Mouse (Mus musculus): ENCODE results near the gene Pla2g1b. TPM values are rescaled to one million over a fixed set of nuclear protein-coding genes. Genes with fewer than 3 reads are reported as not detected.
A peak's percentile ranks its signal among the peaks of the same experiment; 100 is the strongest.

Pla2g1b gene
- polyA plus RNA-seq, 1 experiment from 2014 or later: 0.46 TPM

DNA sequence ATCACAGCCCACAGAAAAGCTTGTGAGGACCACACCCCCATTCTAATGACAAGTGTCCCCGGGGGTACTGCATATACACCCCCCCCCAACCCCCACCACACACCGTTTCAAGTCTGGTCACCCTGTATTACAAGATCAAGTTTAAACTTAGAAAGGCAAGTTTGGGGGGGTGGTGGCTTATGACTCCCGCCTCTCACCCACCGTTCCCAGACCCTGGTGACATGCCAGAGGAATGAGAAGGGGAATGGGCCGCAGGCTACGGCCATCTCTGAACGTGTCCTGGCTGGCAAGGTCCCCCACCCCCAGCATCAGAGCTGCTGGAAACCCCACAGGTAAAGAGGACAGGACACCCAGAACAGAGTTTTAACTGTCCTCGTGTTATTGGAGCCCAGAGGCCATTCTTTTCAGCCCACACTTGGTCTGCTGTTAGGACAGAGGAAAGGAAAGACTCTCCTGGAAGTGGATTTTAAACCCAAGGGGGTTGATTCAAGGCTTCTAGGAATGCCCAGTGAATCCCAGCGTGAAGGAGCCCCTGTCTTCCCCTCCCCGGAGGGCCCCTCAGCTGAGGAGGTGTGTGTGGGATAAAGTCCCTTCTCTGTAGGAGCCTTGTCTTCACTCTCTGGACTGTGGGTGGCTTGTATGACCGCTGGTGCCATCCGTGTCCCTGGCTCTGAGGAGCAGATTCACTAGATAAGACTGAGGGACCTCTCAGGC lies 41.4 kb downstream of the Pla2g1b start:
- WGBS: 18% methylated on average over 12 of the region's 12 CpGs
- Histone ChIP-seq H3K36me3 (ENCODE audit: control insufficient read depth, insufficient read depth, low read length) (no peaks in the 10 kb centered on the region), H3K4me3 (ENCODE audit: low read length) (peak overlapping the region; percentile 95), H3K4me1 (ENCODE audit: control insufficient read depth, insufficient read depth, low read length) (peaks cover 34% of the 10 kb centered on the region), H3K4me2 (replicated peaks; ENCODE audit: low read depth, low read length) (peak overlapping the region; percentile 61), H3K9ac (ENCODE audit: low read depth, low read length) (peak overlapping the region; percentile 95), H3K9me3 (ENCODE audit: control insufficient read depth, low read length) (no peaks in the 10 kb centered on the region), H3K27me3 (ENCODE audit: control insufficient read depth, insufficient read depth, low read length) (no peaks in the 10 kb centered on the region), H3K27ac (ENCODE audit: low read depth, low read length) (peak overlapping the region; percentile 80; the same call in 1 of the 2 replicates)
- no peak for ATAC-seq (ENCODE audit: low FRiP score, low TSS enrichment)

DNA sequence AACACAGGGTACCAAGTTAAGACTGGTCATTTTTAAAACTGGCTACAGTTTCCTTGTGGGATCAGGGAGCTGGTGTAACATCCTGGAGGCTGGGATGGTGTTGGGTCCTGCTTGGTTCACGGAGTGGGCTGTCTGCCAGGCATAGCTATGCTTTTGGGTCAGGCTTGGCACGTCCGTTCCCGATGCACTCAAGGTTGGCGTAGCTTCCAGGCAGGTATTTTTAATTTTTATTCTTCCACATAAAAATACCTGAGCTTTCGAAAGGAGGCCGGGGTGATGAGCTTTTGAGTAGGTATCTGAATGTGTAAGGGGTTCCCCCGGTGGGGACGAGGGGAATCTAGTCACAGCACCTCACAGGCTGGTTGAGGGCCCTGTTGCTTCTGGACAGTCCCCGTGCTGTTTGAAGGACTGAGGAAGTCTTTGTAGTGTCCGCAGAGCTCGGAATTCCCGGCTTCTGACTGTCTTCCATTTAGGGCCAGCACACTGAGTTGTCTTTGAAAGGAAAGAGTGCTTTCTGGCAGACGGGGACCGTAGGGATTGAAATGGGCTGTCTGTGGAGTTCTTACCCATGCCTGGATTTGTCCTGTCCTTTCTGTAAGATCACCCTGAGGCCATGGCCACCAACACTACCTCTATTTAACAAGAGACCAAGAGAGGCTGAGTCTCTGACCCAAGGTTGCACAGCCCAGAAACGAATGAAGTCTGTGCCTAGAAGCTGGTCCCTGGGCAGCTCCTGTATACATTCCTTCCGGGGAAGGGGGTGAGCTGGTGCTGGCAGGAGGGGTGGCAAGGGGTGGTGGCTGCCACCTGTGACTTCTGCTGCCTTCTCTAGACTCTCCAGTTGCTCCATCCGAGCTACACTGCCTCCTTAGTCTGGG lies 42.2 kb downstream of the Pla2g1b start:
- no peaks in the 10 kb centered on the region for H3K36me3 ChIP-seq (ENCODE audit: control insufficient read depth, insufficient read depth, low read length)
- peak overlapping the region; percentile 95 for H3K4me3 ChIP-seq (ENCODE audit: low read length)
- peak overlapping the region; percentile 95; the same call in 1 of the 2 replicates for H3K9ac ChIP-seq (ENCODE audit: low read depth, low read length)
- H3K27me3 ChIP-seq (ENCODE audit: control insufficient read depth, insufficient read depth, low read length): no peaks in the 10 kb centered on the region
- H3K4me2 ChIP-seq (replicated peaks; ENCODE audit: low read depth, low read length): peak overlapping the region; percentile 61
- no peaks in the 10 kb centered on the region for H3K9me3 ChIP-seq (ENCODE audit: control insufficient read depth, low read length)
- 38% methylated on average over 18 of the region's 18 CpGs for WGBS
- peaks cover 34% of the 10 kb centered on the region for H3K4me1 ChIP-seq (ENCODE audit: control insufficient read depth, insufficient read depth, low read length)
- no peak for ATAC-seq (ENCODE audit: low FRiP score, low TSS enrichment)
- H3K27ac ChIP-seq (ENCODE audit: low read depth, low read length): peak overlapping the region; percentile 80

DNA sequence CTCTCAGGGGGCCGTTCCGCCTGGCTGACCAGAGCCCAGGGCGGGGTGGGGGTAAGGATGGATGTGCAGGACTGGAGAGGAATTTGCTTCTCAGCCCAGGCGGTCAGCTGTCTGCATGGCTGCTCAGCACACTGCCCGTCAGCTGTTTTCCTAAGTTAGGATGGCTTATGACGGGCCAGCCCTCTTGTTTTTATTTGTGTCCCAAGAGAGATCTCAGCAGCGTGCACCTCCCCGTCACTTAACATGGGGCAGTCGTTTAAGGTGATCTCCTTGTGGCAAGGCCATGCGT lies 42.7 kb downstream of the Pla2g1b start:
- Histone ChIP-seq H3K4me1 (ENCODE audit: control insufficient read depth, insufficient read depth, low read length) (peaks cover 37% of the 10 kb centered on the region), H3K27ac (ENCODE audit: low read depth, low read length) (peak overlapping the region; percentile 80; the same call in 1 of the 2 replicates), H3K27me3 (ENCODE audit: control insufficient read depth, insufficient read depth, low read length) (no peaks in the 10 kb centered on the region), H3K36me3 (ENCODE audit: control insufficient read depth, insufficient read depth, low read length) (no peaks in the 10 kb centered on the region), H3K9me3 (ENCODE audit: control insufficient read depth, low read length) (no peaks in the 10 kb centered on the region), H3K9ac (ENCODE audit: low read depth, low read length) (peak overlapping the region; percentile 95; the same call in 1 of the 2 replicates), H3K4me3 (ENCODE audit: low read length) (peak overlapping the region; percentile 95), H3K4me2 (replicated peaks; ENCODE audit: low read depth, low read length) (peak overlapping the region; percentile 61)
- 4% methylated on average over 10 of the region's 10 CpGs for WGBS
- peak; percentile 89 for ATAC-seq (ENCODE audit: low FRiP score, low TSS enrichment)

DNA sequence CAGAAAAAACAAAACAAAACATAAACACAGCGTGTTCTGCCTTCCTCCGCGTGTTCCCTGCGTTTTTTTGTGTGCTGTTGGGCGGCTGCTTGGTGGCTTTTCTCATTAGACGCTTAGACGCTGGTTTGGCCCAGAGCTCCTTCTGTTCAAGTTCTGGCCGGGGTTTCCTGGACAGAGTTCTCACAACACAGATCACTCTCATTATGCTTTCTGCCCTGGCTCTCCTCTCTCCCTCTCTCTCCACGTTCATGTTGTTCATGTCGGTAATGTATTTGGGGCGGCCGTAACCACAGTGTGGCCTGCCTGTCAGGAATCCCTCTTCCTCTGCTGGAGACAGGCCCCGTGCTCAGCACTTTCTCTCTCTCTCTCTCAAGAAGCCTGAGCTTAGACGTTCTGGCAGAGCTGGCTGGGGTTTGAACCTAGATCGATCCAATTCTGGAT lies 43.3 kb downstream of the Pla2g1b start:
- no peaks in the 10 kb centered on the region for H3K27me3 ChIP-seq (ENCODE audit: control insufficient read depth, insufficient read depth, low read length)
- peak overlapping the region; percentile 80 for H3K27ac ChIP-seq (ENCODE audit: low read depth, low read length)
- ATAC-seq (ENCODE audit: low FRiP score, low TSS enrichment): no peak
- no peaks in the 10 kb centered on the region for H3K36me3 ChIP-seq (ENCODE audit: control insufficient read depth, insufficient read depth, low read length)
- H3K4me3 ChIP-seq (ENCODE audit: low read length): peak overlapping the region; percentile 95; the same call in 1 of the 2 replicates
- H3K9me3 ChIP-seq (ENCODE audit: control insufficient read depth, low read length): no peaks in the 10 kb centered on the region
- 13% methylated on average over 15 of the region's 15 CpGs for WGBS
- peak overlapping the region; percentile 61 for H3K4me2 ChIP-seq (replicated peaks; ENCODE audit: low read depth, low read length)
- H3K9ac ChIP-seq (ENCODE audit: low read depth, low read length): peak overlapping the region; percentile 44; the same call in 1 of the 2 replicates
- H3K4me1 ChIP-seq (ENCODE audit: control insufficient read depth, insufficient read depth, low read length): peaks cover 40% of the 10 kb centered on the region

- peak overlapping the region; percentile 80; the same call in 1 of the 2 replicates for H3K27ac ChIP-seq (ENCODE audit: low read depth, low read length)
- H3K9me3 ChIP-seq (ENCODE audit: control insufficient read depth, low read length): no peaks in the 10 kb centered on the region
- H3K4me3 ChIP-seq (ENCODE audit: low read length): peak overlapping the region; percentile 95; the same call in 1 of the 2 replicates
- no peak for ATAC-seq (ENCODE audit: low FRiP score, low TSS enrichment)
- H3K36me3 ChIP-seq (ENCODE audit: control insufficient read depth, insufficient read depth, low read length): no peaks in the 10 kb centered on the region
- H3K4me2 ChIP-seq (replicated peaks; ENCODE audit: low read depth, low read length): peak overlapping the region; percentile 61
- peak overlapping the region; percentile 44; the same call in 1 of the 2 replicates for H3K9ac ChIP-seq (ENCODE audit: low read depth, low read length)
- peaks cover 47% of the 10 kb centered on the region for H3K4me1 ChIP-seq (ENCODE audit: control insufficient read depth, insufficient read depth, low read length)
- WGBS: 72% methylated on average over 15 of the region's 15 CpGs
- no peaks in the 10 kb centered on the region for H3K27me3 ChIP-seq (ENCODE audit: control insufficient read depth, insufficient read depth, low read length)
These were observed 44.0 kb downstream of the Pla2g1b start for GRCm38 (mm10) chr5:115509790-115510689.

GRCm38 (mm10) chr5:115512375-115512774 lies 46.3 kb downstream of the Pla2g1b start:
- Histone ChIP-seq H3K27me3 (ENCODE audit: control insufficient read depth, insufficient read depth, low read length) (no peaks in the 10 kb centered on the region), H3K4me2 (replicated peaks; ENCODE audit: low read depth, low read length) (no peak overlapping the region), H3K9me3 (ENCODE audit: control insufficient read depth, low read length) (no peaks in the 10 kb centered on the region), H3K9ac (ENCODE audit: low read depth, low read length) (no peak overlapping the region), H3K4me1 (ENCODE audit: control insufficient read depth, insufficient read depth, low read length) (peaks cover 48% of the 10 kb centered on the region), H3K36me3 (ENCODE audit: control insufficient read depth, insufficient read depth, low read length) (no peaks in the 10 kb centered on the region), H3K27ac (ENCODE audit: low read depth, low read length) (no peak overlapping the region), H3K4me3 (ENCODE audit: low read length) (no peak overlapping the region)
- WGBS: 95% methylated on average over 7 of the region's 7 CpGs
- ATAC-seq (ENCODE audit: low FRiP score, low TSS enrichment): no peak

DNA sequence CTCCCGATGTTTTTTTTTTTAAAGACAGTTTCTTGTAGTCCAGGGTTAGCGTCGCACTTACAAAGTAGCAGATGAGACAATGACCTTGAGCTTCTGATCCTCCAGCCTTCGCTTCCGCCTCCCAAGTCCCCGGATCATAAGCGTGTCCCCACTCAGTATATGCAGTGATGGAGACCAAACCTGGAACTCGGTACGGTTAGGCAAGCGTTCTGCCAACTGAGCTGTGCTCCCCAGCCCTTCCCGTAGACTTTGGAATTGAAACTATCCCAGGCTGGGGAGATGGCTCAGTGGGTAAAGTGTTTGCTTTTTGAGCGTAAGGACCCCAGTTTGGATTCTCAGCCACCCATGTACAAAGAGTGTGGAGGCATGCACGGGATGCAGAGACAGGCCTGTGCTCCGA lies 47.2 kb downstream of the Pla2g1b start:
- 95% methylated on average over 14 of the region's 14 CpGs for WGBS
- ATAC-seq (ENCODE audit: low FRiP score, low TSS enrichment): no peak

GRCm38 (mm10) chr5:115513721-115514120 lies 47.7 kb downstream of the Pla2g1b start:
- H3K36me3 ChIP-seq (ENCODE audit: control insufficient read depth, insufficient read depth, low read length): no peaks in the 10 kb centered on the region
- H3K9me3 ChIP-seq (ENCODE audit: control insufficient read depth, low read length): no peaks in the 10 kb centered on the region
- no peak for ATAC-seq (ENCODE audit: low FRiP score, low TSS enrichment)
- no peak overlapping the region for H3K4me2 ChIP-seq (replicated peaks; ENCODE audit: low read depth, low read length)
- H3K27ac ChIP-seq (ENCODE audit: low read depth, low read length): no peak overlapping the region
- H3K4me3 ChIP-seq (ENCODE audit: low read length): no peak overlapping the region
- WGBS: 94% methylated on average over 16 of the region's 16 CpGs
- H3K27me3 ChIP-seq (ENCODE audit: control insufficient read depth, insufficient read depth, low read length): no peaks in the 10 kb centered on the region
- no peak overlapping the region for H3K9ac ChIP-seq (ENCODE audit: low read depth, low read length)
- peaks cover 35% of the 10 kb centered on the region for H3K4me1 ChIP-seq (ENCODE audit: control insufficient read depth, insufficient read depth, low read length)

More for the DNA sequence above, 47.2 kb downstream of the Pla2g1b start:
- H3K4me2 ChIP-seq (replicated peaks; ENCODE audit: low read depth, low read length): no peak overlapping the region
- H3K9me3 ChIP-seq (ENCODE audit: control insufficient read depth, low read length): no peaks in the 10 kb centered on the region
- H3K4me1 ChIP-seq (ENCODE audit: control insufficient read depth, insufficient read depth, low read length): peaks cover 40% of the 10 kb centered on the region
- no peak overlapping the region for H3K4me3 ChIP-seq (ENCODE audit: low read length)
- H3K27me3 ChIP-seq (ENCODE audit: control insufficient read depth, insufficient read depth, low read length): no peaks in the 10 kb centered on the region
- H3K27ac ChIP-seq (ENCODE audit: low read depth, low read length): no peak overlapping the region
- H3K9ac ChIP-seq (ENCODE audit: low read depth, low read length): no peak overlapping the region
- H3K36me3 ChIP-seq (ENCODE audit: control insufficient read depth, insufficient read depth, low read length): no peaks in the 10 kb centered on the region
